Mouse (Mus musculus) sigmoid colon, adult 10 weeks (tissue): ENCODE measurements around the gene D630039A03Rik. TPM values are rescaled to one million over a fixed set of nuclear protein-coding genes. Genes with fewer than 3 reads are reported as not detected.

Experiments used
- polyA plus RNA-seq: library from polyadenylated mRNA; stranded (reverse); fragments of 350-450 nt; fragmentation: Illumina TruSeq; extraction: RNeasy Lipid Tissue Mini Kit (QIAGEN cat#74804); gene quantifications from one replicate; pipeline ENCODE4 v1.2.3, GENCODE M21; 2014; ENCODE audit warnings: low read depth, low replicate concordance

The D630039A03Rik gene
- 102 TPM for polyA plus RNA-seq

DNA sequence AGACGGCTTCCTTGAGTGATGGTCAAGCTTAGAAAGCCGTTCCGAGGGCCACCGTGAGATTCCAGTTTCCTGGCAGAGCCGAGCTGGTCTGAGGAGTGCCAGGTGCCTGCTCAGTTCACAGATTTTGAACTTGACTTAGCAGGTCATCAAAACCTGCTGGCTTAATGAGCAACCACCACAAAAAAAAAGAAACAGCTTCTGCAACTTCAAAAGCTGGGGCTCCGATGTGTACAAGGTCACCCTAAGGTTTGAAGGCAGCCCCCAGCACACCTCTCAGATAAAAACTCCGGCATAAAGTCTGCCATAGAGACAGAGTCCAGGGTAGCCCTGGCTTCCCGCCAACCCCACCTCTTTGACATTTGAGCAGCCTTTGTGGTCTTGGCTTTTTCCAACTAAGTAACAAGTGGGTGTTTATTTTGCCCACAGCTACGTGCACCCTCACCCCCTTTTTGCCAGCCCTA lies at the start of gene D630039A03Rik:
D630039A03Rik (minus strand) TSS at position 97 of the 461 bp plus-strand sequence.

DNA sequence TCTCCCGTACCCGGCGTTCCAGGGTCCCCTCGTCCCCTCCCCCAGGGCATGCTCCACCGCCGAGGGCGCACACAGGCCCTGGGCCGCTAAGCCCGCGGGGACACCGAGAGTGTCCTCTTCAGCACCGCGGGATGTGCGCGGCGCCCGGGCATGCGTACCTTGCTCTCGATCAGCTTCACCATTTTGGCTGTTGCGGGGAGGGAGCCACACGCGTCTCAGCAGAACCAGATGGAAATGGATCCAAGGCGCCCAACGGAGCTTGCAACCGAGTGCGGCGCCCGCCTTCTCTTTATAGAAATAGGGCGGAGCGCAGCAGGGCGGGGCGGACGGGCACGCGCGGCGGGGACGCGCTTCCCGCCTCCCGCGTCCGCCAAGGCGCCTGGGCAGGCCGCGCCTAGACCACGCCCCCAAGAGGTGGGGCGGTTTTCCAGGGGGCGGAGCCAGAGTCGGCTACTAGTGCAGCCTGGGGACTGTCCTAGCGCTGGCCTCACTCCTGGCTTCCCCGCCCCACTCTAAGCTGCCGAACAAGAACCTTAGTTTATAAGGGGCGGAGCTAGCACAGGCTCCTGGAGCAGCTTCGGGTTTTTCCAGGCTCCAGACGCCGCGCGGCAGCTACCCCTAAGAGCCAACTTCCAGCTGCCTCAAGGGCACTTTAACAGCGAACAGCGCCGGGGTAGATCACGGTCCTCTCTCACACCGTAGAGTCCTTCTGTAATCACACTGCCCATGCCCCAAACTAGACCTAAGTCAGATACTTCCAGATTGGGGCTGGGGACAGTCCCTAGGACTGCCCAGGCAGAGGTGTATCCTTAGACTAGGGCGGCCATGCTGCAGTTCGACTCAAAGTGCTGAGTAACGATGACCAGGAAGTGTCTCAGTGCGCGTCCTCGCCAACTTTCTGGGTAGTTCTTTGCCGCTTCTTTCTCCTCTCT lies 40.2 kb upstream of the D630039A03Rik start, which contains the start of gene Txn1:
Txn1 (minus strand) TSS at position 383 of the 932 bp plus-strand sequence.

Other genes starting within 250 kb of the D630039A03Rik start
- 61.0 TPM for gene Akap2, start 198.6 kb downstream of the D630039A03Rik start, polyA plus RNA-seq
- gene Txn1, start 40.1 kb upstream of the D630039A03Rik start, polyA plus RNA-seq = 2,014 TPM
- not detected for gene Txndc8, start 92.8 kb upstream of the D630039A03Rik start, polyA plus RNA-seq